8 mouse cellular contexts compared by ENCODE assay signal in genomic region chr10:42275871-42276501, GRCm38 (mm10). TPM values are rescaled to one million over a fixed set of nuclear protein-coding genes. Genes with fewer than 3 reads are reported as not detected.
DNase-seq lines count a peak whose midpoint lies in the region; ATAC-seq and TF ChIP-seq lines count a peak whose summit lies in the region.

No protein-coding gene starts in this region.

- H3K4me1 ChIP-seq in ES-E14 (ENCODE audit: control insufficient read depth in 2 of 2, insufficient read depth in 2 of 2, low read length in 2 of 2, poor library complexity in 1 of 2), result peaks cover 4% of the 10 kb centered on the region in 2 experiments; a peak in 2 of 4 replicates

- no peaks in the 10 kb centered on the region for H3K9me3 ChIP-seq in ES-E14 (ENCODE audit: control insufficient read depth, insufficient read depth, low read depth, low read length)

- H3K36me3 ChIP-seq in ES-E14 (ENCODE audit: control insufficient read depth, insufficient read depth, low read length, poor library complexity, severe bottlenecking), result peaks cover 9% of the 10 kb centered on the region; the same call in 1 of the 2 replicates

- peak; percentile 34 to 49 for DNase-seq in layer of hippocampus, postnatal 10 days (ENCODE audit: low spot score in 2 of 2)
- no peak for DNase-seq in layer of hippocampus, postnatal 14 days (ENCODE audit: low spot score in 2 of 2)
- no peak for DNase-seq in ES-E14 (ENCODE audit: low read depth, low spot score)
- peak; percentile 47 for DNase-seq in embryo, embryonic 11.5 days (ENCODE audit: low read depth, low spot score)
- DNase-seq in mesoderm, embryonic 11.5 days (ENCODE audit: low read depth, low spot score), result peak; percentile 84
- peak; percentile 62 for DNase-seq in thymus, postnatal 4 days
- no peak for DNase-seq in cerebellum, postnatal 10 days

- peak overlapping the region; percentile 76 to 77 for H3K4me3 ChIP-seq in ES-E14 (ENCODE audit: insufficient read depth in 1 of 2, low read depth in 1 of 2, low read length in 2 of 2, poor library complexity in 1 of 2, severe bottlenecking in 1 of 2)

- no peak overlapping the region for H3K27ac ChIP-seq in ES-E14 (ENCODE audit: insufficient read depth, low read depth, low read length, poor library complexity, severe bottlenecking)

- peak overlapping the region; percentile 79 for H3K9ac ChIP-seq in ES-E14 (ENCODE audit: insufficient read depth, low read depth, low read length, poor library complexity, severe bottlenecking)

- ATAC-seq in inflammation-experienced regulatory T-cells, adult 6 months, result peak; percentile 1

- in situ Hi-C loops in ES-E14 (cut with MboI; ENCODE audit: low sequenced_read_pairs in 2 of 2, unreplicated experiment in 2 of 2), result no loop called here

TF ChIP-seq in ES-E14, 5 proteins besides CTCF, POLR2A, EP300 and RAD21:
- TF ChIP-seq HCFC1 (IDR thresholded peaks at IDR 0.05; ENCODE audit: borderline replicate concordance, insufficient read depth, low read length), result no peak
- TF ChIP-seq ZC3H11A (IDR thresholded peaks at IDR 0.05; ENCODE audit: borderline replicate concordance, low read depth, low read length), result no peak
- TF ChIP-seq ZNF384 (IDR thresholded peaks at IDR 0.05; ENCODE audit: low read depth, low read length), result no peak

RNA-seq across cellular contexts. Expression of gene Foxo3, which starts 0.6 kb away (rescaled TPM):
- total RNA-seq in layer of hippocampus, postnatal 10 days (2021), result 10 to 100 TPM; 31.0 to 32.2 TPM
- 10 to 100 TPM; 40.1 to 41.1 TPM for total RNA-seq in layer of hippocampus, postnatal 14 days (2021)
- total RNA-seq in ES-E14 (2012; rRNA removed), result 20.7 and 27.1 TPM in 2 replicates
- 10 to 100 TPM in 1 of 3 experiments, 1 to 10 TPM in 2; 6.6 to 11.9 (median 9.2) TPM for polyA plus RNA-seq in inflammation-experienced regulatory T-cells, adult 6 months (2017; shearing (Covaris generic))

Comparison
In these comparisons a context has a peak if more than half of its experiments do, and no peak if none do; other contexts are left out.
1. DNase-seq: peak in layer of hippocampus, postnatal 10 days (2 of 2), embryo, embryonic 11.5 days (single experiment), mesoderm, embryonic 11.5 days (single experiment) and thymus, postnatal 4 days (single experiment); none in layer of hippocampus, postnatal 14 days (0 of 2), ES-E14 (single experiment) and cerebellum, postnatal 10 days (0 of 2).